Mouse (Mus musculus) liver, embryonic 14.5 days (tissue): Measurements from ENCODE around the gene Cobll1. TPM values are rescaled to one million over a fixed set of nuclear protein-coding genes. Genes with fewer than 3 reads are reported as not detected.

ENCODE experiments used
- ATAC-seq: fragments of 200-750 bp; cut with Nextera tagmentation; 2 replicates; pipeline ENCODE4 v1.8.0; 2017; ENCODE audit warnings: moderate number of reproducible peaks, mild to moderate bottlenecking, moderate library complexity; ENCODE audit not compliant: insufficient read depth
- DNase-seq, 3 experiments: peaks; one replicate each; pipeline ENCODE4 v3.0.0-alpha.2; 2012 to 2013; ENCODE audit warnings: low read depth in 3 of 3, low spot score in 3 of 3
- H3K27ac ChIP-seq: fragments of 300-500 bp; sonication (generic); 2 replicates; pipeline ENCODE4 v1.5.1; 2014; ENCODE audit warnings: moderate library complexity, mild to moderate bottlenecking, control low read depth, inconsistent platforms
- H3K27me3 ChIP-seq: fragments of 300-500 bp; sonication (generic); 2 replicates; pipeline ENCODE4 v1.6.1; 2014; ENCODE audit warnings: mild to moderate bottlenecking, low read length, moderate library complexity; ENCODE audit not compliant: control insufficient read depth, insufficient read depth
- H3K36me3 ChIP-seq: fragments of 300-500 bp; sonication (generic); replicated peaks from 2 replicates; pipeline ENCODE4 v1.6.1; 2014; ENCODE audit warnings: low read depth; ENCODE audit not compliant: control insufficient read depth, insufficient read depth
- H3K4me1 ChIP-seq, 2 experiments: fragments of 200-500 bp in 1 of 2; fragments of 300-500 bp in 1 of 2; sonication (generic) in 1 of 2; replicated peaks; 2 replicates each; pipeline ENCODE4 v1.6.1; 2012 to 2014; ENCODE audit warnings: antibody characterized with exemption in 1 of 2, inconsistent platforms in 1 of 2, low read length in 1 of 2; ENCODE audit not compliant: control insufficient read depth in 2 of 2, insufficient read depth in 2 of 2
- H3K4me2 ChIP-seq: fragments of 300-500 bp; sonication (generic); 2 replicates; pipeline ENCODE4 v1.6.1; 2014; ENCODE audit warnings: low read depth, mild to moderate bottlenecking, control low read depth, moderate library complexity
- H3K4me3 ChIP-seq, 2 experiments: fragments of 200-500 bp in 1 of 2; fragments of 300-500 bp in 1 of 2; sonication (generic) in 1 of 2; 2 replicates each; pipeline ENCODE4 v1.5.1; 2012 to 2014; ENCODE audit warnings: low read depth in 2 of 2, low read length in 2 of 2, mild to moderate bottlenecking in 2 of 2, control low read depth in 1 of 2, inconsistent platforms in 1 of 2, moderate library complexity in 1 of 2; ENCODE audit not compliant: insufficient read depth in 1 of 2
- H3K9ac ChIP-seq: fragments of 300-500 bp; sonication (generic); replicated peaks from 2 replicates; pipeline ENCODE4 v1.6.1; 2014; ENCODE audit warnings: mild to moderate bottlenecking, control low read depth, moderate library complexity
- H3K9me3 ChIP-seq: fragments of 300-500 bp; sonication (generic); 2 replicates; pipeline ENCODE4 v1.6.1; 2016; ENCODE audit warnings: low read length, mixed read lengths; ENCODE audit not compliant: control insufficient read depth
- CTCF ChIP-seq: IDR thresholded peaks from 2 replicates; pipeline ENCODE4 v1.5.1; 2016; ENCODE audit warnings: antibody characterized with exemption, low read depth, control low read depth
- EP300 ChIP-seq: IDR thresholded peaks from 2 replicates; pipeline ENCODE4 v1.6.1; 2016; ENCODE audit warnings: antibody characterized with exemption, low read depth
- WGBS: fragments of 180-500 bp; shearing (Covaris S2); extraction: QIAGEN DNeasy Blood & Tissue Kit; methylation state at CpG from one replicate; pipeline ENCODE4 v1.1.7; 2014; ENCODE audit not compliant: insufficient replicate concordance; 5-methylcytosine and 5-hydroxymethylcytosine counted together
- polyA plus RNA-seq, 2 experiments: library from polyadenylated mRNA; depleted of rRNA in 1 of 2; stranded (reverse) in 1 of 2; unstranded in 1 of 2; fragments of >200 nt; fragmentation: Nextera tagmentation in 1 of 2; extraction: Ambion mirVana in 1 of 2; gene quantifications; 2 replicates each; pipeline versions ENCODE4 v1.2.1 to v1.2.3; 2012 to 2014

Gene Cobll1
- polyA plus RNA-seq, 2 experiments = 2.6 to 3.3 TPM

GRCm38 (mm10) chr2:65189346-65189745 lies 49.9 kb downstream of the Cobll1 start:
- H3K9me3 ChIP-seq = no peaks in the 10 kb centered on the region
- H3K27ac ChIP-seq = no peak overlapping the region
- DNase-seq = peak in 1 of 3 experiments; percentile 13
- no peaks in the 10 kb centered on the region for H3K36me3 ChIP-seq
- 8% methylated on average over 7 of the region's 7 CpGs for WGBS
- H3K4me1 ChIP-seq = peaks cover 0 to 7% of the 10 kb centered on the region in 2 experiments; a peak in 2 of 4 replicates
- H3K9ac ChIP-seq = no peak overlapping the region
- H3K4me2 ChIP-seq = no peak overlapping the region
- ATAC-seq = 0 out of 2 replicates have a peak, but pooled peaks have one; percentile 33
- H3K4me3 ChIP-seq = no peak overlapping the region
- H3K27me3 ChIP-seq = no peaks in the 10 kb centered on the region
- TF ChIP-seq EP300 = no peak
- no peak for TF ChIP-seq CTCF

- Histone ChIP-seq H3K4me3 (no peak overlapping the region), H3K9ac (no peak overlapping the region), H3K4me1 (peaks cover 0 to 7% of the 10 kb centered on the region in 2 experiments; a peak in 2 of 4 replicates), H3K9me3 (no peaks in the 10 kb centered on the region), H3K27ac (no peak overlapping the region), H3K27me3 (no peaks in the 10 kb centered on the region), H3K36me3 (no peaks in the 10 kb centered on the region), H3K4me2 (0 out of 2 replicates have a peak overlapping the region, but pooled peaks have one; percentile 6)
- no peak for DNase-seq
- TF ChIP-seq CTCF (no peak), EP300 (no peak)
- no peak for ATAC-seq
- 6% methylated on average over 6 of the region's 6 CpGs for WGBS
Measured at GRCm38 (mm10) chr2:65188585-65188984, 50.6 kb downstream of the Cobll1 start.

- H3K4me2 ChIP-seq = no peak overlapping the region
- peaks cover 0 to 7% of the 10 kb centered on the region in 2 experiments; a peak in 2 of 4 replicates for H3K4me1 ChIP-seq
- H3K4me3 ChIP-seq = no peak overlapping the region
- H3K27ac ChIP-seq = no peak overlapping the region
- ATAC-seq = no peak
- TF ChIP-seq CTCF (no peak), EP300 (no peak)
- no peak overlapping the region for H3K9ac ChIP-seq
- no peak for DNase-seq
- H3K36me3 ChIP-seq = no peaks in the 10 kb centered on the region
- H3K9me3 ChIP-seq = no peaks in the 10 kb centered on the region
- H3K27me3 ChIP-seq = no peaks in the 10 kb centered on the region
Measured at GRCm38 (mm10) chr2:65187652-65188051, 51.6 kb downstream of the Cobll1 start.

- no peak for ATAC-seq
- Histone ChIP-seq H3K9me3 (no peaks in the 10 kb centered on the region), H3K27ac (no peak overlapping the region)
Measured at GRCm38 (mm10) chr2:65187164-65187563, 52.0 kb downstream of the Cobll1 start.

GRCm38 (mm10) chr2:65182747-65183146 lies 56.5 kb downstream of the Cobll1 start:
- Histone ChIP-seq H3K4me2 (no peak overlapping the region), H3K9me3 (no peaks in the 10 kb centered on the region), H3K4me3 (no peak overlapping the region), H3K36me3 (no peaks in the 10 kb centered on the region), H3K27me3 (no peaks in the 10 kb centered on the region), H3K27ac (no peak overlapping the region), H3K9ac (no peak overlapping the region), H3K4me1 (peaks cover 0 to 15% of the 10 kb centered on the region in 2 experiments; a peak in 2 of 4 replicates)
- ATAC-seq (no peak), DNase-seq (no peak)
- WGBS = 27% methylated on average over 2 of the region's 2 CpGs
- TF ChIP-seq EP300 = no peak
- TF ChIP-seq CTCF = no peak

More at GRCm38 (mm10) chr2:65187164-65187563, 52.0 kb downstream of the Cobll1 start:
- Histone ChIP-seq H3K4me1 (peaks cover 0 to 10% of the 10 kb centered on the region in 2 experiments; a peak in 2 of 4 replicates), H3K27me3 (no peaks in the 10 kb centered on the region), H3K4me2 (no peak overlapping the region), H3K36me3 (no peaks in the 10 kb centered on the region), H3K9ac (no peak overlapping the region), H3K4me3 (no peak overlapping the region)
- 66% methylated on average over 3 of the region's 3 CpGs for WGBS
- no peak for DNase-seq
- TF ChIP-seq CTCF = no peak
- no peak for TF ChIP-seq EP300
